Mouse (Mus musculus) gastrocnemius, adult 8-10 months (tissue): ENCODE results near the gene Ctnna2. TPM values are rescaled to one million over a fixed set of nuclear protein-coding genes. Genes with fewer than 3 reads are reported as not detected.

ENCODE experiments used
- DNase-seq, 2 experiments: peaks; one replicate each; pipeline ENCODE4 v3.0.0; 2022; ENCODE audit warnings: low spot score in 2 of 2
- total RNA-seq, 4 experiments: library from RNA; stranded (reverse); gene quantifications; 2 replicates each; pipeline ENCODE4 v1.2.4; 2022

Gene Ctnna2
- total RNA-seq, 4 experiments from 2014 or later: 0.10 to 0.18 TPM; not detected in 2

- DNase-seq: no peak
Observed at GRCm38 (mm10) chr6:77184896-77185295, 794.6 kb downstream of the Ctnna2 start.

- no peak for DNase-seq
Observed at GRCm38 (mm10) chr6:77175764-77176163, 803.7 kb downstream of the Ctnna2 start.

GRCm38 (mm10) chr6:77157028-77157427 lies 822.5 kb downstream of the Ctnna2 start:
- DNase-seq: no peak

- DNase-seq: no peak
Observed at GRCm38 (mm10) chr6:77139306-77139920, 840.1 kb downstream of the Ctnna2 start.

GRCm38 (mm10) chr6:77120926-77121325 lies 858.6 kb downstream of the Ctnna2 start:
- DNase-seq: no peak

GRCm38 (mm10) chr6:77120510-77120909 lies 859.0 kb downstream of the Ctnna2 start:
- DNase-seq: no peak

- DNase-seq: no peak
Observed at GRCm38 (mm10) chr6:77109095-77109945, 870.2 kb downstream of the Ctnna2 start.

GRCm38 (mm10) chr6:77101047-77101446 lies 878.5 kb downstream of the Ctnna2 start:
- DNase-seq: no peak

GRCm38 (mm10) chr6:77098540-77098939 lies 881.0 kb downstream of the Ctnna2 start:
- DNase-seq: no peak

GRCm38 (mm10) chr6:77075396-77076376 lies 903.8 kb downstream of the Ctnna2 start:
- peak in 1 of 2 experiments; percentile 9 for DNase-seq

GRCm38 (mm10) chr6:77069595-77069994 lies 909.9 kb downstream of the Ctnna2 start:
- DNase-seq: no peak

GRCm38 (mm10) chr6:77050690-77051089 lies 928.8 kb downstream of the Ctnna2 start:
- no peak for DNase-seq

GRCm38 (mm10) chr6:77050193-77050592 lies 929.3 kb downstream of the Ctnna2 start:
- DNase-seq: no peak

- DNase-seq: no peak
Observed at GRCm38 (mm10) chr6:77047568-77047967, 931.9 kb downstream of the Ctnna2 start.

- DNase-seq: no peak
Observed at GRCm38 (mm10) chr6:77025066-77025465, 954.4 kb downstream of the Ctnna2 start.

GRCm38 (mm10) chr6:77013194-77013593 lies 966.3 kb downstream of the Ctnna2 start:
- DNase-seq: no peak

- DNase-seq: no peak
Observed at GRCm38 (mm10) chr6:77011001-77011400, 968.5 kb downstream of the Ctnna2 start.

- DNase-seq: no peak
Observed at GRCm38 (mm10) chr6:76992128-76992527, 987.4 kb downstream of the Ctnna2 start.

GRCm38 (mm10) chr6:76984773-76985172 lies 994.7 kb downstream of the Ctnna2 start:
- no peak for DNase-seq

GRCm38 (mm10) chr6:76981651-76982050 lies 997.8 kb downstream of the Ctnna2 start:
- no peak for DNase-seq

GRCm38 (mm10) chr6:76979247-76979850 lies 1000.1 kb downstream of the Ctnna2 start:
- DNase-seq: no peak
